ENCODE assay signal across 13 mouse cellular contexts in the genomic region with DNA sequence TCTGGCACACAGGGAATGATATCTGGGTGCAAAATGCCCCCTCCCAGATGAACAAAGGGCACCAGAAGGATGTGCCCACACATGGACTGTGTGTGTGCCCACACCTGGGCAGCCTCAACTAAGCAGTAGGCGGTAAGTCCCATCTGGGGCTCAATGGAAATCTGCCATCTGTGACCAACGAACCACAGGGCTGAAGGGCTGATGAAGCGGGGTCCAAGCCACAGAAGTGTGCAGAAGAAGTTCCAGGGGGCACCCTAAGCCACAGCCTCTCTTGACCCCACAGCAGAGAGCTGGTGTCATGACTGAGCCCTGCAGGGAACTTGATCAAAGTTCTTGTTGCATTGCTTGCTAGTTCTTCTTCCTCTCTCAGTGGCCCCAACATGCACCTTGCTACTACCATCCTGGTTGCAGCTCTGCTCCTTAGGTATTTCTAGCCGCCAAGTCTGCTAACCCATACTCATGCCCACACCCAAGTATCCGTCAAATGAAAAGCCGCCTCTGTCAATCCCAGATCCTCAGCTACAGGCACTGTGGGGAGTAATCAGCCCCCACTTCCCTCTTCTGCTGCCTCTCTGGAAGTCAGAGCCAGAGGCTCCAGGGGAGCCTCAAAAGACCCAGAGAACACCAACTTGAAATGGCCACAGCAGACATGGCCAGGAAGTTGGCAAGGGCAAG. TPM values are rescaled to one million over a fixed set of nuclear protein-coding genes. Genes with fewer than 3 reads are reported as not detected.
A peak's percentile ranks its signal among the peaks of the same experiment; 100 is the strongest.
DNase-seq lines count a peak whose midpoint lies in the region; ATAC-seq and TF ChIP-seq lines count a peak whose summit lies in the region.
"Had no signal": no experiment of that assay in that cellular context is flagged by ENCODE, and none has a peak within 500 bp of the region (broad histone marks: within the 10 kb centered on the region; RNA-seq: fewer than 3 reads in every experiment).

No protein-coding gene starts in this region.

- H3K36me3 ChIP-seq in liver, embryonic 11.5 days (ENCODE audit: control insufficient read depth, insufficient read depth, low read length) = no peaks in the 10 kb centered on the region
- H3K36me3 ChIP-seq in intestine, postnatal 0 days (ENCODE audit: control insufficient read depth, insufficient read depth) = no peaks in the 10 kb centered on the region
- H3K36me3 ChIP-seq in small intestine, adult 2 months (ENCODE audit: control insufficient read depth, insufficient read depth, low read length) = peaks cover 2% of the 10 kb centered on the region
- H3K36me3 ChIP-seq: hindbrain, embryonic 15.5 days; limb, embryonic 12.5 days; neural tube, embryonic 15.5 days had no signal

- H3K4me1 ChIP-seq in liver, embryonic 11.5 days (replicated peaks; ENCODE audit: control insufficient read depth, insufficient read depth, low read length) = peaks cover 20% of the 10 kb centered on the region
- peaks cover 33% of the 10 kb centered on the region for H3K4me1 ChIP-seq in intestine, postnatal 0 days (replicated peaks; ENCODE audit: control insufficient read depth, insufficient read depth, low read length)
- H3K4me1 ChIP-seq in small intestine, adult 2 months (ENCODE audit: control insufficient read depth, insufficient read depth, insufficient read length, low read length) = peaks cover 54% of the 10 kb centered on the region

- no peaks in the 10 kb centered on the region for H3K9me3 ChIP-seq in liver, embryonic 11.5 days (ENCODE audit: control insufficient read depth, low read length)
- H3K9me3 ChIP-seq in intestine, postnatal 0 days (ENCODE audit: control insufficient read depth) = no peaks in the 10 kb centered on the region
- H3K9me3 ChIP-seq: hindbrain, embryonic 15.5 days; limb, embryonic 12.5 days; neural tube, embryonic 15.5 days had no signal

- H3K27me3 ChIP-seq in liver, embryonic 11.5 days (replicated peaks; ENCODE audit: control insufficient read depth, insufficient read depth, low read length) = no peaks in the 10 kb centered on the region
- H3K27me3 ChIP-seq in intestine, postnatal 0 days (replicated peaks; ENCODE audit: control insufficient read depth, insufficient read depth, low read length) = no peaks in the 10 kb centered on the region
- H3K27me3 ChIP-seq in small intestine, adult 2 months (ENCODE audit: control insufficient read depth, insufficient read depth, low read length) = no peaks in the 10 kb centered on the region
- H3K27me3 ChIP-seq: hindbrain, embryonic 15.5 days; limb, embryonic 12.5 days; neural tube, embryonic 15.5 days had no signal

- intact Hi-C loops in gastrocnemius, postnatal 36 days (cut with DNase I) = no loop called here

- ATAC-seq in liver, embryonic 11.5 days (replicated peaks; ENCODE audit: low FRiP score) = no peak
- no peak for ATAC-seq in intestine, postnatal 0 days

- no peak for DNase-seq in liver, embryonic 11.5 days (ENCODE audit: low spot score)
- DNase-seq in liver (no peak), MEL-GATA-1-ER (ENCODE audit: extremely low read depth, low read depth) (peak; percentile 53)
- DNase-seq in cerebellum, adult 18-20 months = no peak
- no peak for DNase-seq in gastrocnemius, postnatal 36 days
- DNase-seq: adrenal gland, postnatal 36 days; cerebellum, adult 9-11 months; thymus, postnatal 4 days had no signal

- no peak overlapping the region for H3K9ac ChIP-seq in liver, embryonic 11.5 days (ENCODE audit: low read depth, low read length)
- H3K9ac ChIP-seq in intestine, postnatal 0 days (ENCODE audit: low read depth, low read length) = no peak overlapping the region
- H3K9ac ChIP-seq: hindbrain, embryonic 15.5 days; limb, embryonic 12.5 days; neural tube, embryonic 15.5 days had no signal

- H3K27ac ChIP-seq in liver, embryonic 11.5 days (ENCODE audit: low read depth, low read length) = peak overlapping the region; percentile 5; the same call in 1 of the 2 replicates
- peak overlapping the region; percentile 21; the same call in 1 of the 2 replicates for H3K27ac ChIP-seq in intestine, postnatal 0 days (ENCODE audit: low read depth, low read length)
- 0 out of 2 replicates have a peak overlapping the region, but pooled peaks have one; percentile 2 for H3K27ac ChIP-seq in small intestine, adult 2 months (ENCODE audit: insufficient read depth, low read depth, low read length)
- H3K27ac ChIP-seq: hindbrain, embryonic 15.5 days; limb, embryonic 12.5 days; neural tube, embryonic 15.5 days had no signal

- TF ChIP-seq CTCF in intestine, postnatal 0 days (IDR thresholded peaks at IDR 0.05; ENCODE audit: low read depth) = no peak
- no peak for TF ChIP-seq CTCF in small intestine, adult 2 months (IDR thresholded peaks at IDR 0.05; ENCODE audit: extremely low read depth, insufficient read length, insufficient replicate concordance, low read depth, low read length)

- 61% methylated on average over 6 of the region's 6 CpGs for WGBS in liver, embryonic 11.5 days
- WGBS in intestine, postnatal 0 days = 84% methylated on average over 6 of the region's 6 CpGs
- WGBS in small intestine, adult 2 months = 81% methylated on average over 6 of the region's 6 CpGs

- no peak for TF ChIP-seq POLR2A in small intestine, adult 2 months (IDR thresholded peaks at IDR 0.05; ENCODE audit: low read depth, low read length)

- no peak overlapping the region for H3K4me2 ChIP-seq in liver, embryonic 11.5 days
- no peak overlapping the region for H3K4me2 ChIP-seq in intestine, postnatal 0 days (replicated peaks; ENCODE audit: low read depth)
- H3K4me2 ChIP-seq: hindbrain, embryonic 15.5 days; limb, embryonic 12.5 days; neural tube, embryonic 15.5 days had no signal

- H3K4me3 ChIP-seq in liver, embryonic 11.5 days (ENCODE audit: low read depth, low read length) = no peak overlapping the region
- no peak overlapping the region for H3K4me3 ChIP-seq in intestine, postnatal 0 days (ENCODE audit: low read depth, low read length)
- H3K4me3 ChIP-seq in small intestine, adult 2 months (ENCODE audit: low read depth, low read length) = no peak overlapping the region
- H3K4me3 ChIP-seq: hindbrain, embryonic 15.5 days; limb, embryonic 12.5 days; neural tube, embryonic 15.5 days had no signal

RNA-seq across cellular contexts. Expression of a gene that starts 58.7 kb away (rescaled TPM):
- 5.8 and 7.3 TPM in 2 replicates for polyA plus RNA-seq in liver, embryonic 11.5 days (2014; fragmentation: Nextera tagmentation; extraction: Ambion mirVana)
- polyA plus RNA-seq in intestine, postnatal 0 days (2015; fragmentation: Nextera tagmentation; extraction: Ambion mirVana) = 56.3 and 57.4 TPM in 2 replicates
- 104 and 324 TPM in 2 replicates for polyA plus RNA-seq in small intestine, adult 2 months (2012; rRNA removed)
- 1 to 10 TPM; 6.3 to 8.4 TPM for total RNA-seq in gastrocnemius, postnatal 36 days (2021)
